Mouse (Mus musculus) lung, postnatal 14 days (tissue): ENCODE data around the gene C1ra.
"Not testable (repeated sequence)": the region's sequence is repeated elsewhere in the genome, so short reads cannot be mapped to it uniquely, and the experiment has no call there.

Experiments
- DNase-seq: peaks from one replicate; pipeline ENCODE4 v3.0.0; 2021

C1ra gene

GRCm38 (mm10) chr6:124512355-124512836, at the start of gene C1ra:
TSS of gene C1ra (plus strand) at chr6:124512405.
- DNase-seq, result peak; percentile 70

DNA sequence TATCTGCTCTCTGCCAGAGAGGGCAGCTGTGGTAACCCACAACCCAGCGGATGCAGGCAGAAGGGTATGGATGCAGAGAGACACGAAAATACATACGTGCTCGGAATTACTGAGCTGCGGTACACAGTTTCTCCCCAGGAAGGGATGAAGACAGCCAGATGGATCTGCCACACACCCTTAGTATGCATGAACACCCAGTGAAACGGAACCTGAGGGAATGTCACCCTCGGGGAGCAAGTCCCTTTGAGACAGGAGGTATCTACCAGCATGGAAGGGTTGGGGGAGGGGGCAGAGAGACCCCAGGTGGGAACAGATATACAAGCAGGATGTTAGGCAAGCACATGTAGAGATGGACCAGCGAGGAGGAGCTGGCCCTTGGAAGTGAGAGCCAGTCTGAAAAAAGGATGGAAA, 48.3 kb upstream of the C1ra start:
- DNase-seq, result no peak

DNA sequence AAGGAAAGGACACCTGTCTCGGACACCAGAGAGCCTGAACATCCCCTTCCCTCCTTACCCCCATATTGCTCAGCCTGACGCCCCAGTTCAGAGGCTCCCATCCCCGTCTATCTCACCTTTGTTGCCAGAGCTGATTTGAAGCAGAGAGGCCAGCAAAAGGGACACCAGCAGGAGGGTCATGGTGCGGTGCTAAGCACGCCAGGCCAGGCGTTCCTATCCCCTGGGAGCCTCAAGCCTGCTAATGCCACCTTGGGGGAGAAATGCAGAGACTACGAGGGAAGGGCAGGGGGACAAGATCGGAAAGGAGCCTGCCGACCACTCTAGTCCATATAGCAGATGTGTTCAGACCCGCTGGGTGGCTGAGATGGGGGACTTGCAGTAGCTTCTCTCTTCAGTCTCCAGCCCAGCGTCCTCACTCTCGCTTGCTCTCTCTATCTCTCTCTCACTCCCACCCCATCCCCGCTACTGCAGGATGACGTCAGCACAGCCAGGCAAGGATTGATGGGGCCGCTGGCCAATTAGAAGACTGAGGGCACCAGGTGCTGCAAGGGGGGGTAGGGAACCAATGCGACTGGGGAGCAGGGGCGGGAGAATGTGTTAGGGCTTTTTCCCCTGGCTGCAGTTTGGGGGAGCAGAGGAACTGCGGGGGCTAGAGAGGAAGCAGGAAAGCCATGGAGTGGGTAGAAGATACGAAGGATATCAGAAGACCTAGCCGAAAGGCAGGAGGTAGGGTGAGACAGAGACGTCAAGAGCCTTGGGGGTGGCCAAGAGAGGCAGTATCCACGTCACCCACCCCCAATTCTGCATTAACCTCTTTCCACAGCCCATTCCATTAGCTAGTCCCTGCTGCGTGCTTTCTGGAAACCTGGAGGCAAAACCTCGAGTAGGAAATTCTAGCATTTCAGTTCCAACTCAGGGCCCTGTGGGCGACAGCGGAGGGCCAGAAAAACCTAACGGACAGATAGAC, 47.6 kb upstream of the C1ra start, which contains the start of gene Clstn3:
TSS of gene Clstn3 (minus strand) at position 490 of the 967 bp plus-strand sequence.
- DNase-seq, result peak; percentile 72

GRCm38 (mm10) chr6:124465299-124465698, 46.9 kb upstream of the C1ra start:
- DNase-seq, result no peak

DNA sequence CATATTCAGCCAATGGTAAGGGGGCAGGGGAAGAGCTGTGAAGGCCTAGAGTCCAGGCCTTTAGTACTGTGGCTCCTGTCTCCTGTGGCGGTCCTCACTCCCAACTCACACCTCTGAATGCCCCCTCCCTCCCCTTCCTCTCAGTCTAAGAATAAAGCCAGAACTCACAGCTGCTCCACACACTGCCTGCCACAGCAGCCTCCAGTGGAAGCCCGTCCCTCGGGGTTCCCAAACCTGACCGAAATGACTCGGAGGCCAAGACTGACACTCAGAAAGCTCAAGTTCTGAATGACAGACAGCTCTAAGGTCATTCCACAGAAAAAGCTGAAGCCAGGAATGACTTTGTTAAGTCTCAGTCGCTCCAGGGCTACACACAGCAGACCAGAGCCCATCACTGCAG, 46.5 kb upstream of the C1ra start:
- no peak for DNase-seq

GRCm38 (mm10) chr6:124471121-124471520, 41.1 kb upstream of the C1ra start:
- no peak for DNase-seq

DNA sequence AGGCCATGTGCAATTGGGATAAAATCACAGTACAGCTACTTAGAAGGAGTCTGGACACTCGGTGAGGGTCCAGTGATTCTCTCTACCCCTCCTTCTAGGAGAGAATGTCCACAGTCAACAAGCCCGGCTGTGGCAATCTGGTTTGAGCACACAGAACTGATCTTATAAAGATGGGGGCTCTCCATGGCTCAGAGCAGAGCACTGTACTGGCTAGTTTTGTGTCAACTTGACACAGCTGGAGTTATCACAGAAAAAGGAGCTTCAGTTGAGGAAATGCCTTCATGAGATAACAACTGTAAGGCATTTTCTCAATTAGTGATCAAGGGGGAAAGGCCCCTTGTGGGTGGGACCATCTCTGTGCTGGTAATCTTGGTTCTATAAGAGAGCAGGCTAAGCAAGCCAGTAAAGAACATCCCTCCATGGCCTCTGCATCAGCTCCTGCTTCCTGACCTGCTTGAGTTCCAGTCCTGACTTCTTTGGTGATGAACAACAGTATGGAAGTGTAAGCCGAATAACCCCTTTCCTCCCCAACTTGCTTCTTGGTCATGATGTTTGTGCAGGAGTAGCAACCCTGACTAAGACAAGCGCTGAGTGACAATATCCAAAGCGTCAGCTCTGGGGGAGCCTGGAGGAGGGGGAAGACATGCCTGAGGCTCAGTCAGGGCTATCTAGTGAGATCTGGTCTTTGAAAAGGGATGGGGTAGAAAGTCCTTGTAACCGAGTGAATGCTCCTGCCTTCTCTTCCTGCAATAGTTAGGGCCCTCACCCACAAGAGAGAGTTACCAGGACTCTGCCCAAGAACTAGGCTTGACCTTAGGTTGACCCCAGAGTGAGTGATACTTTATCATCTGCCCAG, 40.2 kb upstream of the C1ra start:
- not testable (repeated sequence) for DNase-seq

GRCm38 (mm10) chr6:124472801-124473200, 39.4 kb upstream of the C1ra start:
- DNase-seq, result peak; percentile 72

DNA sequence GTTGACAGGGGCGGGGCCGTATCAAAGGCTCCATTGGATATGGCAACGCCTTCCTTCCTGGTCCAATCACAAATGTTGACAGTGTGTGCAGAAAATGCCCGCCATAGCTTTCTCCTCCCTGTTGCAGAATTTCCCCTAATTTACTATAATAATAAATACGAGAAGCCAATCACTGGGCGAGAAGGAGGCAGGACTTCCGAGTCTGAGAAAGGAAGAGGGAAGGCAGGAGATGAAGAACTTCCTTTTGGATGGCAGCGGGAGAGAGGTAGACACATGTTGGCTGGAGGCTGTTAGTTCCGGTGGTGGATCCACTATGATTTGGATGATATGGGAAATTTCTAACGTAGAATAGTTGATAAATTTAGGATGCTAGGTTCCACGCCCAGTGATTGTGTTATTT, 37.6 kb upstream of the C1ra start:
- no peak for DNase-seq

- not testable (repeated sequence) for DNase-seq
These were observed 36.7 kb upstream of the C1ra start for GRCm38 (mm10) chr6:124475335-124476075.

GRCm38 (mm10) chr6:124476216-124476615, 36.0 kb upstream of the C1ra start:
- DNase-seq, result no peak

DNA sequence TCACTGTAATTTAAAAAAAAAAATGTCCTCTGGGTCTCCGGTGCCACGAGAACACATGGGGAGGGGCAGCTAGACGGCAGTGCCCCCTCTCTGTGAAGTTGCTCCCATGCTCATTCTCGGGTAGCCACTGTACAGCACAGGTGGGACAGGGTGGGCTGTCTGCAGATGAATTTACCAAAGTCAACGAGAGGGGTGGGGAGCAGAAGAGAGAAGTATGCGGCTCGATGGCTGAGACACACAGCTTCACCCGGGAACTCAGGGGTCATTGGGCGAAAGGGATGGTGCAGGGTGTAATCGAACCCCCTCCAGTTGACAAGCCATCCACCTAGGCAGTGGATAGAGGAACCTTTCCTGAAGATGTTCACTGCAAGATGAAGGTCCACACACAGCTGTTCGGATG, 35.4 kb upstream of the C1ra start:
- no peak for DNase-seq

DNA sequence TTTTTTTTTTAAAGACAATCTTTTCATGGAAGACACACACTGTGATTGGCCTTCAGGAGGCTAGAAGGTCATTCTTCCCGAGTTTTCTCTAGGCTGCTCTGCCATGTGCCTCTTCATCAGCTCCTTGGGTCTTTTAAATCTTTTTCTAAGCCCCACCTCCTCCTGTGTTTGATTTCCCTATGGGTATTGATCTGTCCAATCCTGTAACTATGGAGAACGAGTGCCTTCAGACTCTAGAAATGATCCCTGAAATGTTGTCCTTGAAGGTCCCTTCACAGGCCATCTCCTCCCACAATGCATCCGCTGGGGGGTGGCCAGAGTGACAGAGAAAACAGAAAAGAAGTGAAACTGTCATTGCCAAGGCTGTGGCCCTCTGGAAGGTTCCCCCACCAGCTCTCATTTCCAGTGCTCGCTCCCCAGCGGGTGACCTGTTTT, 35.0 kb upstream of the C1ra start:
- DNase-seq, result no peak

DNA sequence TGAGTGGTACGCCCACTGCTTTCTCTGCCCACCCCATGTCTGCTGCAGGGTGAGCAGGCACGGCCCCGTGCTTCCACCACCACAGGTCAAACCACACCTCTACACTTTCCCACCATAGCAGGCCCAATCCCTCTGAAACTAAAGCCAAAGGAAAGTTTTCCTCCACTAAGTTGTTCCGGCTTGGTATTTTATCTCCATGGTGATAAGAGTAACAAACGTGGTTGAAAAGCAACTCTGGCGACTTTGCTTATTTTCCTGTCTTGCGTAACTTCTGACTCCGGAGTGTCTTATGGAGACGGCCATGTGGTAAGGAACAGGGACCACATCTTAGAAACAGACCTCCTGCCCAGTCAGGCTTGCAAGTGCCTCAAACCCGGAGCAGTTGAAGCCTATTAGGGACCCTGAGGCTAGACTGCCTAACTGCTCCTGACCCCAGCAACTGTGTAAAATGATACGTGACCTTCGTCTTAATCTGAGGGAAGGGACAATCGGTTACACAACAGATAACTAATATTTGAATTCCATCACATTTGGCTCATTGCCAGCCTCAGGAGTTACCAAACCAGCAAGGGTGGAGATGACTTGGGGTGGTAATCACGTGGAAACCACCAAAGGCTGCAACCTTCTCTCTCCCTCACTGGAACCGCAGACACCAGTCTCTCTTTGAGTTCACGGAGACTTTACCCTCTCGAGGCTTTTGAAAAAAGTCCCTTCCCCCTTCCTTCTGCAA, 34.1 kb upstream of the C1ra start:
- peak; percentile 51 for DNase-seq

GRCm38 (mm10) chr6:124478874-124479572, 33.2 kb upstream of the C1ra start:
- DNase-seq, result no peak

GRCm38 (mm10) chr6:124479573-124479930, 32.7 kb upstream of the C1ra start:
- no peak for DNase-seq

GRCm38 (mm10) chr6:124480295-124480694, 31.9 kb upstream of the C1ra start:
- peak; percentile 28 for DNase-seq

DNA sequence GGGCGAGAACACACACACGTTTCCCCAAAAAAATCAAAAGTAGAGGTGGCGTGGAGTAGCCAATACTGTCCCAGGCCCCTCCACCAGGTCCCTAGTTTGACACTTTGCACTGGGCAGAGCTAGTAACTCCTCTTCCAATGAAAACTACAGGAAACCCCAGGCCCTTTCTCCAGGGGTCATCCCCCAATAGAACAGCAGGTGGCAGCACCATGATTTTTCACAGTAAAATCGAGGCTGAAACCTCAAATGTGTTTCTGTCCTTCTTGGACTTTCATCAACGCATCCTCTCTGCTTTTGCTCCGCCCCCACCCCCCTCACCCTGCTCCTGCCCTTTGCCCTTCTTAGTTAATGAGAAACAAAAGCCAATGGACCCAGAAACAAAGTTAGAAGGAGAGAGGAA, 30.6 kb upstream of the C1ra start:
- DNase-seq, result peak; percentile 56

DNA sequence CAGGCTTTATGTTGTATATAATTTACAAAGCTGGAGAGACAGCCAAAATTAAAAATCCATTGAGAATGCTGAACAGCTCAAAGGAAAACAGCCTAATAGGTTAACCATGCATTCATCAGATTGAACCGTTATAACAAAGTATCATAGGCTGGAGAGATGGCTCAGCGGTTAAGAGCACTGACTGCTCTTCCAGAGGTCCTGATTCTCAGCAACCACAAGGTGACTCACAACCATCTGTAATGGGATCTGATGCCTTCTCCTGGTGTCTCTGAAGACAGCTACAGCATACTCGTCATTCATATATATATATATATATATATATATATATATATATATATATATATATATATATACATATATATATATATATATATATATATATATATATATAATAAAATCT, 28.4 kb upstream of the C1ra start:
- DNase-seq, result not testable (repeated sequence)

DNA sequence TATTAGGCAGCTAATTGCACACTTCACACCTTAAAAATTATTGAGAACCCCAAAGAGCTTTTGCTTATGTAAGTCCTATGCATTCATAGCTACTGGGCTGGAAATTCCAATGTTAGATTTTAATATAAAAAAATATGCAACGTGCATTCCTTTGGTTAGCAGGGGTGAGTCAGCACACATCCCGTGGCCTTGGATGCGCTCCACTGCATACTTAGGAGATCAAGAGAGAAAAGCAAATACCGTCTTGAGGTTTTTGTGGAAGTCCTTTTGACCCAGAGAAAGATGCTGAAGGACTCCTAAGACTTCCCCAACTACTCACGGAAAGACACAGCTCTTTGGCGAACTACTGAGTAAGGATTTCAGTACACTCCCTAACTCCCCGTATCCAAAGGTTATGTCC, 27.4 kb upstream of the C1ra start:
- DNase-seq, result no peak

DNA sequence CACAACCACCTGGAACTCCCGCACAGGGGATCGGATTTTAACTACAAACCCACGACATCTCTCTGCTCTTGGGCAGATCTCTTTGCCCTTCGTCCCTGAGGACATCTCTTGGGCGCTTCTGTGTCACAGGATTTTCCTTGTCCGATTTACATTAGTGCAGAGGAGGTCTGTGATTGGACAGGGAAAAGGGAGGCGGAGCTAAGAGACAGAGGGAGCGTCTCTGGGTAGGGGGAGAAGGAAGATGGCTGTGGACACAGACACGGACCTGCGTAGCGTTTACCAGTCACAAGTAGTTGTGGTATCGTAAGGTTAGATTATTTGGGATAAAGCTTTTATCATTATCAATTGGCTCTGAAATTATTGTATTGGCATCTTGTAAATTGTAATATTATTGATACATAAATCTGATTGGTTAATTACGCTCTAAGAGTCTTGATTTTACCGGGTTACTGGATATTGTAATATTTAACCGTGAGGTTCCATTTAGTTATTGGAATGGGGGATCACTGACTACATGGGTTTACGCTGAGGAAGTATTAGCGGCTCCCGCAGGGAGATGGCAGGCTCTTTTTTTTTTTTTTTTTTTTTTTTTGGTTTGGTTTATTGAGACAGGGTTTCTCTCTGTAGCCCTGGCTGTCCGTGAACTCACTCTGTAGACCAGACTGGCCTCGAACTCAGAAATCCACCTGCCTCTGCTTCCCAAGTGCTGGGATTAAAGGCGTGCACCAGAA, 26.6 kb upstream of the C1ra start:
- no peak for DNase-seq
